Mouse (Mus musculus): ENCODE results near the gene Ttn. TPM values are rescaled to one million over a fixed set of nuclear protein-coding genes. Genes with fewer than 3 reads are reported as not detected.

The Ttn gene
- polyA plus RNA-seq, 1 experiment from 2014 or later: 570 TPM

DNA sequence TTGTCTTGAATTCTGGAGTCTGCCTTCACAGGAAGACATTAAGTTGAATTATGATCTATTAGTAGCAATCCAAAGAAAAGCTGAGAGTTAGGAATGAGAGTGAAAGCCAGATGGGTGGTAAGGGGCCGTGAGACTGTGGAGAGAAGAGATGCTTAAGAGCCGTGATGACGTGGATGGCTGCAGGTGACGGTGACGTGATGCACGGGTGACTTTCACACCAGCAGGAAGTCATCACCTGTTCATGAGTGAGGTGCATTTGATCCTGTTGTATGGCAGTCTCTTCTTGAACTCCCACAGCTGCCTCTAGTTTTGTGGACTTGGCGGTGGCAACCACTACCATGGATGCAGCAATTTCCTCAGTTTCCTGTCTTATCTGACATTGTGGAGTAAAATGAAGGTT is 16.8 kb downstream of the Ttn start:
- Histone ChIP-seq H3K4me3 (no peak overlapping the region), H3K27ac (ENCODE audit: poor library complexity, severe bottlenecking) (no peak overlapping the region), H3K9me3 (replicated peaks) (no peaks in the 10 kb centered on the region), H3K36me3 (peaks cover 67% of the 10 kb centered on the region), H3K4me2 (no peak overlapping the region), H3K27me3 (replicated peaks) (no peaks in the 10 kb centered on the region), H3K9ac (no peak overlapping the region), H3K4me1 (replicated peaks) (peaks cover 12% of the 10 kb centered on the region)
- 68% methylated on average over 7 of the region's 7 CpGs for WGBS
- ATAC-seq (ENCODE audit: insufficient number of reproducible peaks, low FRiP score): no peak

- Histone ChIP-seq H3K9ac (no peak overlapping the region), H3K4me1 (replicated peaks) (no peaks in the 10 kb centered on the region), H3K9me3 (replicated peaks) (no peaks in the 10 kb centered on the region), H3K27ac (ENCODE audit: poor library complexity, severe bottlenecking) (no peak overlapping the region), H3K27me3 (replicated peaks) (no peaks in the 10 kb centered on the region), H3K4me3 (no peak overlapping the region), H3K36me3 (peaks cover 37% of the 10 kb centered on the region), H3K4me2 (no peak overlapping the region)
- 88% methylated on average over 6 of the region's 6 CpGs for WGBS
- ATAC-seq (ENCODE audit: insufficient number of reproducible peaks, low FRiP score): no peak
These were observed 20.3 kb downstream of the Ttn start for GRCm38 (mm10) chr2:76962045-76962432.

- ATAC-seq (ENCODE audit: insufficient number of reproducible peaks, low FRiP score): no peak
- no peaks in the 10 kb centered on the region for H3K9me3 ChIP-seq (replicated peaks)
- H3K36me3 ChIP-seq: peaks cover 32% of the 10 kb centered on the region
- WGBS: 86% methylated on average over 10 of the region's 10 CpGs
- H3K27me3 ChIP-seq (replicated peaks): no peaks in the 10 kb centered on the region
- H3K27ac ChIP-seq (ENCODE audit: poor library complexity, severe bottlenecking): no peak overlapping the region
- H3K4me2 ChIP-seq: no peak overlapping the region
- H3K4me1 ChIP-seq (replicated peaks): no peaks in the 10 kb centered on the region
- no peak overlapping the region for H3K4me3 ChIP-seq
- no peak overlapping the region for H3K9ac ChIP-seq
These were observed 20.8 kb downstream of the Ttn start for GRCm38 (mm10) chr2:76961420-76962044.

DNA sequence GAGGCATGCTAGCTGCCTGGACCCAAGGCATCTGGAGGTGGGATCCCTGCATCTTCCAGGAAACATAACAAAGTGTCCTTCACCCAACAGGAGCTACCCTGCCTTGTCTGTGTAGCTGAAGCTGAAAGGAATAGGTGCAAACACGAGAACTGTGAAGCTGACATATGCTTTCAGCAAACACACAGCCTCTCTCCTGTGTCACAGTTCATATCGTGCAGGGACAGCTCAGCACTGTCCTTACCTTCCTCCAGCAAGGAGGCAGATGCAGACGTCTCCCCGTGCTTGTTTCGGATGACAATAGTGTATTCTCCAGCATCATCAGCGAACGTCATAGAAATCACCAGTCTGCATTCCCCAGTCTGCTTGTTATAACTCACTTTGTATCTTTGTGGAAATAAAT is 32.6 kb downstream of the Ttn start:
- Histone ChIP-seq H3K27ac (ENCODE audit: poor library complexity, severe bottlenecking) (no peak overlapping the region), H3K4me3 (no peak overlapping the region), H3K36me3 (peaks cover 80% of the 10 kb centered on the region), H3K9ac (no peak overlapping the region), H3K4me2 (no peak overlapping the region), H3K9me3 (replicated peaks) (no peaks in the 10 kb centered on the region), H3K27me3 (replicated peaks) (no peaks in the 10 kb centered on the region), H3K4me1 (replicated peaks) (no peaks in the 10 kb centered on the region; the same call in 1 of the 2 replicates)
- ATAC-seq (ENCODE audit: insufficient number of reproducible peaks, low FRiP score): no peak
- WGBS: 73% methylated on average over 7 of the region's 7 CpGs

GRCm38 (mm10) chr2:76938515-76938914 is 43.8 kb downstream of the Ttn start:
- 69% methylated on average over 10 of the region's 10 CpGs for WGBS
- Histone ChIP-seq H3K4me1 (replicated peaks) (no peaks in the 10 kb centered on the region), H3K9me3 (replicated peaks) (no peaks in the 10 kb centered on the region), H3K27ac (ENCODE audit: poor library complexity, severe bottlenecking) (no peak overlapping the region), H3K4me2 (no peak overlapping the region), H3K27me3 (replicated peaks) (no peaks in the 10 kb centered on the region), H3K36me3 (peaks cover 80% of the 10 kb centered on the region), H3K4me3 (no peak overlapping the region), H3K9ac (no peak overlapping the region)
- ATAC-seq (ENCODE audit: insufficient number of reproducible peaks, low FRiP score): no peak

DNA sequence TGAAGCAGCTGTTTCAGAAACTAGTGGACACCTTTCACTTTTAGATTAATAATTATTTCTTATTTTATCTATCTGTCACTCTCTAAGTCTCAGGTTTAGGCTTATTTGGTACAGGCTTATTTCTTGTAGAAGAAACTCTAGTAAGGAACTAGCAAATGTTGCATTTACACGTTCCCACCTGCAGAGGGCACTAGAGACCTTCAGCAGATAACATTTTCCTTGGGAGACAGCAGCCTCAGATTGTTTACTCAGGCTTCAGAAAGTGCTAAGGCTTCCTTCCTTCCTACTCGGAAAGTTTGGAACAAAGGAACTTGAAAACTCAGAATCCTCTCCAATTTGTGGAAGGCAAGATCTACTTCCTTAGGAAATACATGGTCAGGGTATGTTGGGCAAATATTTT is 52.6 kb downstream of the Ttn start:
- Histone ChIP-seq H3K27me3 (replicated peaks) (no peaks in the 10 kb centered on the region), H3K9me3 (replicated peaks) (no peaks in the 10 kb centered on the region), H3K4me1 (replicated peaks) (peaks cover 22% of the 10 kb centered on the region), H3K4me3 (no peak overlapping the region), H3K9ac (no peak overlapping the region), H3K36me3 (peaks cover 68% of the 10 kb centered on the region), H3K27ac (ENCODE audit: poor library complexity, severe bottlenecking) (peak overlapping the region; percentile 38), H3K4me2 (no peak overlapping the region)
- ATAC-seq (ENCODE audit: insufficient number of reproducible peaks, low FRiP score): 0 out of 2 replicates have a peak, but pooled peaks have one; percentile 34
- WGBS: 3% methylated on average over 2 of the region's 2 CpGs

DNA sequence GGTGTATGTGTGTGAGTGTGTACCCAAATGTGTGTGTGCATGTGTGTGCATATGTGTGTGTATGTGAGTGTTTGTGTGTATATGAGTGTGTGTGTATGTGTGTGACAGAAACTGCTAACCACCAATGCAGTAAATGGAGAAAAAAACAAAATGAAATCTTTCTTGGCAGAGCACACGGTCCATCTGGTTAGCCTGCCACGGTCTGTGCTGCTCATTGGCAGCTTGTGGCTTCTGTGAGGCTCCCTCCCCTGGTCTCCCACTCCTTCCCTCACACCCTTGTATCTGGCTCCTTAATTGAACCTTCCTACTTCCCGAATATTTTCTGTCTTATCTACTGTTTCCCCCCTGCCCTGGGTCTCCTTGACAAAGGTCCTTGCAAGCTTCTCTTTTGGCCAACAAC is 53.5 kb downstream of the Ttn start:
- peak overlapping the region; percentile 29; the same call in 1 of the 2 replicates for H3K27ac ChIP-seq (ENCODE audit: poor library complexity, severe bottlenecking)
- H3K4me1 ChIP-seq (replicated peaks): peaks cover 22% of the 10 kb centered on the region
- WGBS: 19% methylated on average over 3 of the region's 3 CpGs
- H3K36me3 ChIP-seq: peaks cover 70% of the 10 kb centered on the region
- no peaks in the 10 kb centered on the region for H3K27me3 ChIP-seq (replicated peaks)
- no peak overlapping the region for H3K9ac ChIP-seq
- no peak overlapping the region for H3K4me3 ChIP-seq
- no peaks in the 10 kb centered on the region for H3K9me3 ChIP-seq (replicated peaks)
- H3K4me2 ChIP-seq: no peak overlapping the region
- no peak for ATAC-seq (ENCODE audit: insufficient number of reproducible peaks, low FRiP score)

GRCm38 (mm10) chr2:76928298-76928697 is 54.0 kb downstream of the Ttn start:
- ATAC-seq (ENCODE audit: insufficient number of reproducible peaks, low FRiP score): peak; percentile 33; the same call in 1 of the 2 replicates
- Histone ChIP-seq H3K27ac (ENCODE audit: poor library complexity, severe bottlenecking) (no peak overlapping the region), H3K4me3 (no peak overlapping the region), H3K4me2 (no peak overlapping the region), H3K9me3 (replicated peaks) (no peaks in the 10 kb centered on the region), H3K36me3 (peaks cover 66% of the 10 kb centered on the region), H3K4me1 (replicated peaks) (peaks cover 22% of the 10 kb centered on the region), H3K9ac (no peak overlapping the region), H3K27me3 (replicated peaks) (no peaks in the 10 kb centered on the region)
- 32% methylated on average over 7 of the region's 7 CpGs for WGBS

DNA sequence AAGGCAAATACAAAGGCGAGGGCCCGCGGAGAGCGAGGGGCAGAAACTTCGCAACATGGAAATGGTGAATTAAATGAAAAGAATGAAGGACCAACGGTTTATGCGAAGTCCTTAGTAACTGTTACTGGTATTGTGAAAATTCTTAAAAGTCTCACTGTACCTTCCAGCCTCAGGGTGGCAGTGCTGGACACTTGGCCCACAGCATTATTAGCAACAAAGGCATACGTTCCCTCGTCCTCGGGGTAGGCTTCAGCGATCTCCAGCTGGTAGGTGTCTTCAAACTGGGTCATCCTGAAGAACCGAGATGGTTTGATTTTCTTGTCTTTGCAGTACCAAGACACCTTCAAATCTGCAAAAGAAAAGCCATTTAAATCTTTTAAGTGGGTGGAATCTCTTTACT is 55.4 kb downstream of the Ttn start:
- no peak for ATAC-seq (ENCODE audit: insufficient number of reproducible peaks, low FRiP score)
- WGBS: 68% methylated on average over 12 of the region's 12 CpGs
- Histone ChIP-seq H3K27ac (ENCODE audit: poor library complexity, severe bottlenecking) (no peak overlapping the region), H3K9me3 (replicated peaks) (no peaks in the 10 kb centered on the region), H3K9ac (no peak overlapping the region), H3K4me3 (no peak overlapping the region), H3K4me1 (replicated peaks) (peaks cover 18% of the 10 kb centered on the region), H3K4me2 (no peak overlapping the region), H3K36me3 (peaks cover 59% of the 10 kb centered on the region), H3K27me3 (replicated peaks) (no peaks in the 10 kb centered on the region)

GRCm38 (mm10) chr2:76914959-76915358 is 67.4 kb downstream of the Ttn start:
- H3K27ac ChIP-seq (ENCODE audit: poor library complexity, severe bottlenecking): no peak overlapping the region

GRCm38 (mm10) chr2:76908705-76909457 is 73.5 kb downstream of the Ttn start:
- WGBS: 79% methylated on average over 15 of the region's 15 CpGs

More at GRCm38 (mm10) chr2:76914959-76915358, 67.4 kb downstream of the Ttn start:
- Histone ChIP-seq H3K4me2 (no peak overlapping the region), H3K27me3 (replicated peaks) (no peaks in the 10 kb centered on the region), H3K9ac (no peak overlapping the region), H3K9me3 (replicated peaks) (no peaks in the 10 kb centered on the region), H3K36me3 (peaks cover 74% of the 10 kb centered on the region), H3K4me1 (replicated peaks) (no peaks in the 10 kb centered on the region), H3K4me3 (no peak overlapping the region)
- WGBS: 86% methylated on average over 10 of the region's 10 CpGs
- ATAC-seq (ENCODE audit: insufficient number of reproducible peaks, low FRiP score): no peak

More at GRCm38 (mm10) chr2:76908705-76909457, 73.5 kb downstream of the Ttn start:
- H3K4me1 ChIP-seq (replicated peaks): no peaks in the 10 kb centered on the region
- no peak overlapping the region for H3K27ac ChIP-seq (ENCODE audit: poor library complexity, severe bottlenecking)
- H3K36me3 ChIP-seq: peaks cover 65% of the 10 kb centered on the region
- H3K9ac ChIP-seq: no peak overlapping the region
- no peaks in the 10 kb centered on the region for H3K9me3 ChIP-seq (replicated peaks)
- H3K4me2 ChIP-seq: no peak overlapping the region
- no peak; the same call in 1 of the 2 replicates for ATAC-seq (ENCODE audit: insufficient number of reproducible peaks, low FRiP score)
- H3K27me3 ChIP-seq (replicated peaks): no peaks in the 10 kb centered on the region
- H3K4me3 ChIP-seq: no peak overlapping the region

Measured in heart, embryonic 12.5 days (tissue).